Mouse (Mus musculus) brain, embryonic 14.5 days (tissue): ENCODE results near the gene Hmg20a. TPM values are rescaled to one million over a fixed set of nuclear protein-coding genes. Genes with fewer than 3 reads are reported as not detected.
A peak's percentile ranks its signal among the peaks of the same experiment; 100 is the strongest.

ENCODE experiments used
- DNase-seq: peaks from one replicate; pipeline ENCODE4 v3.0.0-alpha.2; 2011; ENCODE audit warnings: low read depth
- CTCF ChIP-seq: fragments of 200-500 bp; IDR thresholded peaks from 2 replicates; pipeline ENCODE4 v1.5.1; 2012; ENCODE audit warnings: inconsistent platforms, mild to moderate bottlenecking, moderate library complexity, borderline replicate concordance; ENCODE audit not compliant: insufficient read depth, insufficient read length; ENCODE audit errors: extremely low read depth
- POLR2A ChIP-seq: fragments of 200-500 bp; IDR thresholded peaks from 2 replicates; pipeline ENCODE4 v1.6.1; 2012; ENCODE audit warnings: mild to moderate bottlenecking, inconsistent platforms, borderline replicate concordance; ENCODE audit not compliant: poor library complexity, insufficient read depth, insufficient read length, severe bottlenecking; ENCODE audit errors: extremely low read depth
- polyA plus RNA-seq: library from polyadenylated mRNA; depleted of rRNA; stranded (reverse); fragments of >200 nt; gene quantifications from 2 replicates; pipeline ENCODE4 v1.2.3, GENCODE M21; 2012; rRNA removed

The Hmg20a gene
- polyA plus RNA-seq, 1 experiment: 96.5 TPM

GRCm38 (mm10) chr9:56512486-56512885 is 94.1 kb downstream of the Hmg20a start:
- TF ChIP-seq CTCF: no peak
- no peak for TF ChIP-seq POLR2A
- no peak for DNase-seq

GRCm38 (mm10) chr9:56515110-56515509 is 96.7 kb downstream of the Hmg20a start:
- TF ChIP-seq CTCF (no peak), POLR2A (no peak)
- DNase-seq: no peak

- no peak for DNase-seq
- no peak for TF ChIP-seq CTCF
- no peak for TF ChIP-seq POLR2A
Observed at GRCm38 (mm10) chr9:56516219-56516618, 97.8 kb downstream of the Hmg20a start.

DNA sequence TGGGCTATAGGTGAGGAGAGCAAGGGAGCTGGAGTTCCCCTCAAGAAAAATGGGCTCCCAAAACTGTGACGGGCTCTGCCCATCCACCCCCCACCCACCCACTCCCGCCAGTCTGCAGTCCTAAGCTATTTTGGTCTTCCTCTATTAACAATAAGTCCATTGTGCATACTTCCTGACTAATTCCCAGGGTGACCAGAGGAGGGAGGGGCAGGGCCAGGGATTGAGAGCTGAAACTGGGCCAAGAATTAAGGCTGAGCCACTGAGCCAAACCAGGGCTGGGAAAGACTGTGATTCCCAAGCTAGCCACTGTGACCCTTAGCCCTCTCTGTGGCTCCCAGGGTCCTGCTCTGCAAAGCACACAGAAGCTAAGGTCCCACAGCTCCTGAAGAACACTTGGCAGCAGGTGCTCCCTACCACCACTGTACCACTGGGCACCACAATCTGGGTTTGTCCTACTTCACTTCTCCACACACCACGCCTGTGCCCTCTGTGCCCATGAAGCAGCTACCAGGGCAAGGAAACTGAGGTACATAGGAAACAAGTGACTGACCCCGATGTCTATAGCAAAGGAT is 98.4 kb downstream of the Hmg20a start:
- DNase-seq: peak; percentile 61
- TF ChIP-seq CTCF (no peak), POLR2A (no peak)

DNA sequence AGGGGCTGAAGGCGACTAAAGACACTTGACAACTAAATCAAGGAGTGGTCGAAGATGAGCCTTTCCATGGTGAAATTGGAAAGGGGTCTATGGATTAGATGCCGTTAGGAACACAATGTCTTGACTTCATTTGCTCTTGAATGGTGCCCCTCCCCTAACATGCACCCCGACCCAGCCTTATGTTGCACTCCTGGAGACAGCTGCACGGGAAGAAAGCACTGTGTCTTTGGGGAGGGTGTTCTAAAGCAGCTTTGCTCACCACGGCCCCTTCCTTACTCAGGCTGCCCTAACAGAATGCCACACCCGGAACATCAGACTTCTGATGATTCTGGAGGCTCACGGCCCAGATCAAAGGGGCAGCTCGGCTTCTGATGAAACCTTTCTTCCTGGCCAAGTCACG is 103.9 kb downstream of the Hmg20a start:
- DNase-seq: no peak
- no peak for TF ChIP-seq POLR2A
- no peak for TF ChIP-seq CTCF

DNA sequence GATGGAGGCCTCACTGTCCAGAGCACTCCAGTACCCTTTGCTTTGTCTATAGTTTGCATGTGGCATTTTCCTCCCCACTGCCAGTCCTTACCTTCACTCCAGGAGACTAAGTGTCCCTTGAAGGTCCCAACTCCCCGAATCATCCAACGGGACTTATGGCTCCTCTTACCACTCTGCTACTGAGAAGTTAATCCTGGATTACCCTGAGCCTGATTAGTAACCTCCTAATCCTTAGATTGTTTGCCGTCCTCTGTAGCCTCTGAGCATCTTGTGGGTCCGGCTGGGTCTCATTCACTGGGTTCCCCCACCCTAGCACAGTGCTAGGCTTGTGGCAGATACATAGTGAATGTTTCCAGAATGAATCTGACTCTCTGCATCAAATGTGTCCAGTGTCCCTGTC is 109.5 kb downstream of the Hmg20a start:
- no peak for DNase-seq
- no peak for TF ChIP-seq POLR2A
- no peak for TF ChIP-seq CTCF

GRCm38 (mm10) chr9:56531991-56532390 is 113.6 kb downstream of the Hmg20a start:
- TF ChIP-seq CTCF (no peak), POLR2A (no peak)
- peak; percentile 40 for DNase-seq

DNA sequence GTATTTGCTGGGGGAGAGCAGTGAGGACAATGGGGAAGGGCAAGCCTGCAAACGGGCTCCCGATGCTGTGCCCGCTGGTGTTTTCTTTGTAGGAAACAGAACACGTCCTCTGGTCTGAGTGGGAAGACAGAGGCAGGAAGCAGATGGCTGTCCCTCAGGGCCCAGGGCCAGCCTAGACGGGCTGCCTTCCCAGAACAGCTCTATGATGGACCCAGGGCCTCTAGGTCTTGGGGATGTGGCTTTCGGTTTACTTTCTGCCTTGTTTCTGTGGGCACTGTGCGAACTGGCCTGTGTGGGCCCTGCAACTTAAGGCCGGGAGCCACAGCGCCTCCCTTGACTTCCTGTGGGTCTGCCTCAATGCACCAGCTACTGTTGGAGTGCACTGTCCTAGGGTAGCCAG is 115.5 kb downstream of the Hmg20a start:
- TF ChIP-seq CTCF: no peak
- no peak for TF ChIP-seq POLR2A
- peak; percentile 19 for DNase-seq

DNA sequence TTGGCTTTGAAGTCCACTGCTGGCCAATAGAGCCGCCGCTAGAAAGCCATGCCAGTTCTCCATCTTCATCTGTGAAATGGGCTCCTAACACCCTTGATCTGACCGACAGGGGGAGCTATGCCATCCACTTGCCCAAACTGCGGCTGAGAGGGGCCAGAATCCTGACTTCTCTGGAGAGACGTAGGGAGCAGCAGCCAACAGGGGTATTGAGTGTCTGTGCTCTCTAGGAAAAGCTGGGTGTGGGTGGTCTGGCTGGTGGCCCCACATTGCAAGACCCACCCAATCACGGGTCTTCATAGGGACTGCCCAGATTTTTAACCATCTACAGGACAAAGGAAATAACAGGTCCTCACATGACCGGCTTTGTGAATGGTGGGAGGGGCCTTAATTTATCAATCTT is 116.3 kb downstream of the Hmg20a start:
- DNase-seq: peak; percentile 37
- no peak for TF ChIP-seq CTCF
- TF ChIP-seq POLR2A: no peak

- peak; percentile 77 for DNase-seq
- TF ChIP-seq CTCF (no peak), POLR2A (no peak)
Observed at GRCm38 (mm10) chr9:56535361-56535760, 117.0 kb downstream of the Hmg20a start.

- peak; percentile 18 for DNase-seq
- TF ChIP-seq POLR2A (no peak), CTCF (no peak)
Observed at GRCm38 (mm10) chr9:56540051-56540450, 121.6 kb downstream of the Hmg20a start.

DNA sequence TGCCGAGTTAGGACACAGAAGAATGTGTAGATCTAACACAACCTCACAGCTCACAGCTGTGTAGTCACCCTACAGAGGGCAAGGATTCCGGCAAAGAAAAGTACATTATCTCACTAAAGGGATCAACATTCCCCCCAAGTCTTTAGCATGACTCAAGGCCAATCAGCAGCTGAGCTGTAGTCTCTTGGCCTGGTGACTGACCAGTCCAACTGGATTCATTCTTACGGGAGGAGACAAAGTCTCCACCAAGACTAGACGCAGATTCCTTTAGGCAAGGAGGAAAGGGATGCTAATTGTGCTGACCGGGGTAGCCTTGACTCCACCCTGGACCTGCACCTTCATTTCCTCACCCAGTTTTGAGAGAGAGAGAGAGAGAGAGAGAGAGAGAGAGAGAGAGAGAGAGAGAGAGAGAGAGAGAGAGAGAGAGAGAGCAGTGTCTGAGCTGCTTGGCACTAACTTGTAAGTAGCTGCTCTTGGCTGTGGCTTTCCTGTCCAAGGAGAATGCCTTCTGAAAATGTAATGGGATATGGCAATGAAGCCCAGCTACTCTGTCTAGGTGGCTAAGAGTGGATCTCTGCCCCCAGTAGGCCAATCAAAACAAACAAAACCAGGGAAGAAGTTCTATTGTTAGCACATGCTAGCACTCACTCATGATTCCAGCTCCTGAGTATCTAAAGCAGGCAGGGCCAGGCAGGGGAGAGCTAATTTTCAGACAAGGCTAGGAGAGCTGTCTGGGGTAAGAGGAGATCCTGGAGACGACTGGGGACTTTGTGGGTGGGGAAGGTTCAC is 126.5 kb downstream of the Hmg20a start:
- no peak for DNase-seq
- no peak for TF ChIP-seq POLR2A
- no peak for TF ChIP-seq CTCF

Other genes with a start within 250 kb of the Hmg20a start
- gene Peak1, start 542 bp upstream of the Hmg20a start, polyA plus RNA-seq: 3.4 and 6.3 TPM in 2 replicates